In genomic region chr5:138745378-138746099, GRCm38 (mm10) we compare ENCODE assay signal across 26 mouse cellular contexts. TPM values are rescaled to one million over a fixed set of nuclear protein-coding genes. Genes with fewer than 3 reads are reported as not detected.
DNase-seq lines count a peak whose midpoint lies in the region; ATAC-seq and TF ChIP-seq lines count a peak whose summit lies in the region.
"Had no signal": no experiment of that assay in that cellular context is flagged by ENCODE, and none has a peak within 500 bp of the region (broad histone marks: within the 10 kb centered on the region; RNA-seq: fewer than 3 reads in every experiment).

No protein-coding gene starts in this region.

- no peaks in the 10 kb centered on the region; the same call in 1 of the 2 replicates for H3K27me3 ChIP-seq in cerebellum, adult 2 months (ENCODE audit: control insufficient read depth, insufficient read depth, low read length)
- H3K27me3 ChIP-seq in kidney, embryonic 14.5 days (ENCODE audit: control insufficient read depth, insufficient read depth, low read length), result no peaks in the 10 kb centered on the region
- H3K27me3 ChIP-seq: embryonic facial prominence, embryonic 13.5 days; forebrain, embryonic 12.5 days; kidney, embryonic 15.5 days; liver, embryonic 15.5 days; lung, embryonic 15.5 days; midbrain, embryonic 12.5 days had no signal

- peaks cover 23% of the 10 kb centered on the region for H3K4me1 ChIP-seq in cerebellum, adult 2 months (ENCODE audit: control insufficient read depth, insufficient read depth, low read length)
- H3K4me1 ChIP-seq in kidney, embryonic 14.5 days (ENCODE audit: control insufficient read depth, insufficient read depth, low read length), result no peaks in the 10 kb centered on the region; the same call in 1 of the 2 replicates
- H3K4me1 ChIP-seq: embryonic facial prominence, embryonic 13.5 days; forebrain, embryonic 12.5 days; liver, embryonic 15.5 days; lung, embryonic 15.5 days; midbrain, embryonic 12.5 days had no signal

- TF ChIP-seq POLR2A in brain, embryonic 14.5 days (IDR thresholded peaks at IDR 0.05; ENCODE audit: borderline replicate concordance, extremely low read depth, insufficient read depth, insufficient read length, poor library complexity, severe bottlenecking), result no peak
- TF ChIP-seq POLR2A in cerebellum, adult 2 months (IDR thresholded peaks at IDR 0.05; ENCODE audit: borderline replicate concordance, insufficient read depth, low read length), result no peak

- no peak overlapping the region for H3K4me2 ChIP-seq in kidney, embryonic 14.5 days (replicated peaks; ENCODE audit: low read depth, low read length)
- H3K4me2 ChIP-seq: embryonic facial prominence, embryonic 13.5 days; forebrain, embryonic 12.5 days; heart, embryonic 11.5 days; kidney, embryonic 15.5 days; liver, embryonic 15.5 days; lung, embryonic 15.5 days; midbrain, embryonic 12.5 days had no signal

- 17% methylated on average over 5 of the region's 5 CpGs for WGBS in cerebellum, adult 2 months
- 91% methylated on average over 5 of the region's 5 CpGs for WGBS in kidney, embryonic 14.5 days

- no peak for ATAC-seq in kidney, embryonic 14.5 days (ENCODE audit: low FRiP score, low TSS enrichment)
- ATAC-seq: hindbrain, postnatal 0 days; intestine, postnatal 0 days had no signal

- H3K27ac ChIP-seq in cerebellum, adult 2 months (ENCODE audit: insufficient read depth, low read length), result no peak overlapping the region
- no peak overlapping the region for H3K27ac ChIP-seq in kidney, embryonic 14.5 days (ENCODE audit: low read depth, low read length)
- H3K27ac ChIP-seq: embryonic facial prominence, embryonic 13.5 days; forebrain, embryonic 12.5 days; hindbrain, postnatal 0 days; kidney, embryonic 15.5 days; liver, embryonic 15.5 days; lung, embryonic 15.5 days; midbrain, embryonic 12.5 days; stomach, postnatal 0 days had no signal

- no peak for TF ChIP-seq CTCF in brain, embryonic 14.5 days (IDR thresholded peaks at IDR 0.05; ENCODE audit: borderline replicate concordance, extremely low read depth, insufficient read depth, insufficient read length)
- no peak for TF ChIP-seq CTCF in cerebellum, adult 2 months (IDR thresholded peaks at IDR 0.05; ENCODE audit: borderline replicate concordance, insufficient read depth, low read depth, low read length)

- no peaks in the 10 kb centered on the region for H3K36me3 ChIP-seq in kidney, embryonic 14.5 days (ENCODE audit: control insufficient read depth, insufficient read depth, low read length)
- H3K36me3 ChIP-seq: embryonic facial prominence, embryonic 13.5 days; forebrain, embryonic 12.5 days; kidney, embryonic 15.5 days; liver, embryonic 15.5 days; lung, embryonic 15.5 days; midbrain, embryonic 12.5 days had no signal

- DNase-seq in adrenal gland, postnatal 10 days, result peak; percentile 40
- DNase-seq in adrenal gland, postnatal 25 days, result no peak
- DNase-seq in brain, embryonic 14.5 days (ENCODE audit: low read depth), result peak; percentile 46
- peak; percentile 79 to 88 for DNase-seq in cerebellum, adult 2 months
- DNase-seq in cerebellum, postnatal 25 days, result peak; percentile 83 to 85
- DNase-seq in ovary, postnatal 36 days (ENCODE audit: low spot score), result no peak
- DNase-seq in layer of hippocampus, postnatal 10 days (ENCODE audit: low spot score in 2 of 2), result no peak
- DNase-seq: adrenal gland, postnatal 36 days; gastrocnemius, postnatal 10 days; heart, adult 11 months; kidney, postnatal 36 days; liver; thymus, adult 2 months; thymus, postnatal 4 days had no signal

- H3K9ac ChIP-seq in kidney, embryonic 14.5 days (ENCODE audit: low read depth, low read length), result no peak overlapping the region
- H3K9ac ChIP-seq: embryonic facial prominence, embryonic 13.5 days; forebrain, embryonic 12.5 days; kidney, embryonic 15.5 days; liver, embryonic 15.5 days; lung, embryonic 15.5 days; midbrain, embryonic 12.5 days had no signal

- no peaks in the 10 kb centered on the region for H3K9me3 ChIP-seq in kidney, embryonic 14.5 days (ENCODE audit: control insufficient read depth, low read length)
- H3K9me3 ChIP-seq: embryonic facial prominence, embryonic 13.5 days; forebrain, embryonic 12.5 days; kidney, embryonic 15.5 days; liver, embryonic 15.5 days; lung, embryonic 15.5 days; midbrain, embryonic 12.5 days had no signal

- H3K4me3 ChIP-seq in cerebellum, adult 2 months (replicated peaks; ENCODE audit: insufficient read depth, low read depth, low read length), result no peak overlapping the region
- no peak overlapping the region for H3K4me3 ChIP-seq in kidney, embryonic 14.5 days (ENCODE audit: low read length)
- H3K4me3 ChIP-seq: embryonic facial prominence, embryonic 13.5 days; erythroblast, embryonic 14.5 days; forebrain, embryonic 12.5 days; kidney, embryonic 15.5 days; liver, embryonic 15.5 days; lung, embryonic 15.5 days; midbrain, embryonic 12.5 days had no signal

RNA-seq across cellular contexts. Expression of gene Fam20c, which starts 8.8 kb away (rescaled TPM):
- total RNA-seq in adrenal gland, postnatal 10 days (2021), result 10 to 100 TPM; 17.1 to 19.7 TPM
- total RNA-seq in adrenal gland, postnatal 25 days (2021), result 13.2 and 13.8 TPM in 2 replicates
- 62.6 and 81.2 TPM in 2 replicates for polyA plus RNA-seq in brain, embryonic 14.5 days (2012; rRNA removed)
- polyA plus RNA-seq in cerebellum, adult 2 months (2012; rRNA removed), result 31.1 and 32.9 TPM in 2 replicates
- total RNA-seq in layer of hippocampus, postnatal 10 days (2021), result 10 to 100 TPM; 49.9 to 51.5 TPM
- polyA plus RNA-seq in kidney, embryonic 14.5 days (2014; fragmentation: Nextera tagmentation; extraction: Ambion mirVana), result 16.5 and 19.9 TPM in 2 replicates

Comparison
In these comparisons a context has a peak if more than half of its experiments do, and no peak if none do; other contexts are left out.
1. DNase-seq: peak in adrenal gland, postnatal 10 days (single experiment), brain, embryonic 14.5 days (single experiment), cerebellum, adult 2 months (2 of 2) and cerebellum, postnatal 25 days (2 of 2); none in adrenal gland, postnatal 25 days (single experiment), ovary, postnatal 36 days (single experiment) and layer of hippocampus, postnatal 10 days (0 of 2).